Mouse (Mus musculus) adrenal gland, adult (tissue): ENCODE data around the gene Mmachc.
A peak's percentile ranks its signal among the peaks of the same experiment; 100 is the strongest.

Source experiments
- DNase-seq, 2 experiments: peaks; one replicate each; pipeline ENCODE4 v3.0.0; 2022 to 2023; ENCODE audit warnings: low spot score in 1 of 2; ENCODE audit not compliant: inconsistent age in 2 of 2

The Mmachc gene

DNA sequence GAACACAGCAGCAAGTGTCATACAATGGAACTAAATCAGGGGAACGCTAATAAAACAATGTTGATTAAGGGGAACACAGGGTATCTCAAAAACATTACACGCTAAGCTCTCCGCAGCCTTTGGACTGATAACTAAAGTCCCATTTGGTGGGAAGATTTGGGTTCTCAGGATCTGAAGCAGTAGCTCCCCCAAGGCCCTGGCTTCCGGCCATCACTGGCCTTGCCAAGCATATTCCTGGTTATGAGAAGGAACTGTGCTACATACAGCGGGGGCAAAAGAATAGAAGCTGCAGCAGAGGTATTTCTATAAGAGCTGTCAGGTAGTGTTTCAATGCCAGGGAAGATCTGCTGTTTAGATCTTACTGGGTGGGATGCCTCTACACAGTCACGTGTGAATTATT is 55.0 kb downstream of the Mmachc start:
- DNase-seq: peak; percentile 86 to 91
